Mouse (Mus musculus) CD8-positive naive resting alpha-beta T cell, adult 57 days (primary cell): ENCODE data around the gene Bnip1. TPM values are rescaled to one million over a fixed set of nuclear protein-coding genes. Genes with fewer than 3 reads are reported as not detected.

Experiments used
- total RNA-seq: library from RNA; stranded (reverse); gene quantifications from one replicate; pipeline ENCODE4 v1.2.4, GENCODE M21; 2023

The Bnip1 gene
- 28.6 TPM for total RNA-seq

DNA sequence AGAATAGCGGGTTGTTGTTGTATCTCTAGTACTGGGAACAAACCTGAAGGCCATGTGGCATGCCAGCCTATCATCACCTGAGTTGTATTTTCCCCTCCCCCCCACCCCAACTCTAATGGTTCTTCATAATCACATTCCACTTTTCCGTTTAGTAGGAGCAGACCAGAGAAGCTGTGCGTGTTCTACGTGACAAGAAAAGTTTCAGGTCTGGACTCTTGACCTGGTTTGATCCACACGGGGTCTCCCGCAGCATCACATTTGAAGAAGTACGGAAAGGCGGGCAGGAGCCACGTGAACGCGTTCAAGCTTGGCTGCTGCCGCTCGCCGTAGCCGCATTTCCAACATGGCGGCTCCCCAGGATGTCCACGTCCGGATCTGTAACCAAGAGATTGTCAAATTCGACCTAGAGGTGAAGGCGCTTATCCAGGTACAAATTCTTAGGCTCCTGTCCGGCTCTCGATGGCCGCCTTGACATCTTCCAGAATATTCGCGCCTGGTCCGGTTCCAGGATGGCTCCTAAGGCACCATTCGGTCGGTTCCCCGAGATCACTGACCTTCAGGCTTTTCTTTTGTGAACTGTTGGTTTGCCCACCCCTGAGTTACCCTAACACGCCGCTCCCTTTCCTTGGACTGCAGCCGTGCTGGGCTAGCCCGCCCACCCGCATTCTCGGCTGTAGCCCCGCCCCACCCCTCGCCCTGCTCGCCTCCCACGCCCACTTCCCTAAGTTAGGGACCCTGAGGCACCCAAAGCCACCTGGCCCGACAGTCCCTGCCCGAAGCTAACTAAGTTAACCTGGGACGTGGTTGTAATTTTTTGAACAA lies at the start of gene Bnip1:
Gene Bnip1 (plus strand): TSS at position 317 of the 822 bp plus-strand sequence.

Other genes starting within 250 kb of the Bnip1 start
- gene Ergic1, start 219.6 kb upstream of the Bnip1 start, total RNA-seq: 29.9 TPM
- 776 TPM for gene Dusp1, start 218.9 kb upstream of the Bnip1 start, total RNA-seq
- gene Atp6v0e, start 117.8 kb upstream of the Bnip1 start, total RNA-seq: 104 TPM
- gene Crebrf, start 65.4 kb upstream of the Bnip1 start, total RNA-seq: 121 TPM
- gene Nkx2-5, start 63.9 kb downstream of the Bnip1 start, total RNA-seq: not detected
- 6.7 TPM for gene Kifc5b, start 136.0 kb downstream of the Bnip1 start, total RNA-seq
- gene Phf1, start 152.0 kb downstream of the Bnip1 start, total RNA-seq: 112 TPM
- 82.3 TPM for gene Cuta, start 158.5 kb downstream of the Bnip1 start, total RNA-seq
- gene Syngap1, start 160.2 kb downstream of the Bnip1 start, total RNA-seq: 6.7 TPM
- 21.5 TPM for gene Zbtb9, start 192.1 kb downstream of the Bnip1 start, total RNA-seq
- 35.6 TPM for gene Bak1, start 247.9 kb downstream of the Bnip1 start, total RNA-seq